Mouse (Mus musculus): Measurements from ENCODE around the gene Pacrg. TPM values are rescaled to one million over a fixed set of nuclear protein-coding genes. Genes with fewer than 3 reads are reported as not detected.

Pacrg gene
- polyA plus RNA-seq (2015; fragmentation: Nextera tagmentation; extraction: Ambion mirVana) = 6.7 and 7.7 TPM in 2 replicates

DNA sequence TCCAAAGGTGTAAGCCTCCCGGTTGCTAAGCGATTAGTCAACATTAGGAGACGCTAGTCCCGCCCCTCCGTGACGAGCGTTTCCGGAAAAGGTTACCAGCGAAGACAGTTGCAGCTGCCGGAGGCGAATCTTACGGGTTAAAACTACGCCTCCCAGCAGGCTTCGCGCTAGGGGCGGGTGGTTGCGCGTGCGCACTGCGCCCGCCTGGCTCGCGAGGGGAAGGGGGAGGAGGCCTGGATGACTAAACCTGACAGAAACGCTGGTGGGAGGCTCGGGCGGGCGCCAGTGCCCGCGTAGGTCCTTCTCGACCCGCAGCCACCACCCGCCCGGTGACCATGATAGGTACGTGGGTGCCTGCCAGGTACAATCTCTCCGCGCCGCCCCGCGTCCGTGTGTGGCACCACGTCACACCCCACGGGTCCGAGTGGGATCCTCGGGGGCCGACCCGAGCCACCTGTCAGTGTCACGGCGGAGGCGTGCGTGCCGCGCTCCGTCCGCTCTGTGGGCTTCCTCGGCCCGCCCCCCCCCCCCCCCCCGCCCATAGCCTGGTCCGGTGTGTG, at the start of gene Pacrg, which contains the start of gene Prkn:
Pacrg (minus strand) TSS at position 164 of the 560 bp plus-strand sequence.
Prkn (plus strand) TSS at position 237 of the 560 bp plus-strand sequence.
- Histone ChIP-seq H3K36me3 (ENCODE audit: control insufficient read depth, insufficient read depth) (no peaks in the 10 kb centered on the region), H3K9me3 (ENCODE audit: control insufficient read depth, low read length) (no peaks in the 10 kb centered on the region), H3K27ac (ENCODE audit: low read length) (peak within 1 kb of the TSS; percentile 61), H3K27me3 (replicated peaks; ENCODE audit: control insufficient read depth, insufficient read depth, low read length) (no peaks in the 10 kb centered on the region), H3K9ac (replicated peaks; ENCODE audit: low read depth, low read length) (peak within 1 kb of the TSS; percentile 88), H3K4me2 (ENCODE audit: low read length) (peak within 1 kb of the TSS; percentile 87), H3K4me3 (replicated peaks; ENCODE audit: low read length) (peak within 1 kb of the TSS; percentile 86), H3K4me1 (replicated peaks; ENCODE audit: control insufficient read depth, insufficient read depth, low read length) (peaks cover 9% of the 10 kb centered on the region)
- WGBS = under 1% methylated on average over 51 of the region's 58 CpGs
- ATAC-seq = peak; percentile 98

DNA sequence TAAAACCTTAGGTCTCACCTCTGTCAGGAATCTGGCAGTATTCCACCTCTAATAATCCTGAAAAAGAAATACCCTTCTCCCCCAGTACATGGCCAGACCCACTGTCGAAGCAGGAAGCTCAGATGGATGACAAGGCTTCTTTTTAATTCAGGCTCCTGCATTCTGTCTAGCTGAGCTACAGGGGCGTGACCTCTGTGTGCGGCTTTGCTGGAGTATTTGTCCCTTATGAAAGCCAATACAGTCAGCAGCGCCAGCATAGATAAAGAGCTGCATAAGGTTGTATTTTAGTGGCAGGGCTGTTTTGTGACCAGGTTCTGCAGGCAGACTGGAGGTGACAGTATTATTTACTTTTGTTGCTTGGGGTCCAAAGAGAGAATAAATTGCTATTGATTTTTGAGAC, 47.8 kb upstream of the Pacrg start:
- no peak overlapping the region for H3K9ac ChIP-seq (replicated peaks; ENCODE audit: low read depth, low read length)
- H3K9me3 ChIP-seq (ENCODE audit: control insufficient read depth, low read length) = no peaks in the 10 kb centered on the region
- no peaks in the 10 kb centered on the region for H3K36me3 ChIP-seq (ENCODE audit: control insufficient read depth, insufficient read depth)
- 16% methylated on average over 4 of the region's 4 CpGs for WGBS
- no peaks in the 10 kb centered on the region for H3K27me3 ChIP-seq (replicated peaks; ENCODE audit: control insufficient read depth, insufficient read depth, low read length)
- H3K4me2 ChIP-seq (ENCODE audit: low read length) = no peak overlapping the region
- no peak overlapping the region for H3K27ac ChIP-seq (ENCODE audit: low read length)
- H3K4me1 ChIP-seq (replicated peaks; ENCODE audit: control insufficient read depth, insufficient read depth, low read length) = no peaks in the 10 kb centered on the region
- no peak for ATAC-seq
- H3K4me3 ChIP-seq (replicated peaks; ENCODE audit: low read length) = no peak overlapping the region

DNA sequence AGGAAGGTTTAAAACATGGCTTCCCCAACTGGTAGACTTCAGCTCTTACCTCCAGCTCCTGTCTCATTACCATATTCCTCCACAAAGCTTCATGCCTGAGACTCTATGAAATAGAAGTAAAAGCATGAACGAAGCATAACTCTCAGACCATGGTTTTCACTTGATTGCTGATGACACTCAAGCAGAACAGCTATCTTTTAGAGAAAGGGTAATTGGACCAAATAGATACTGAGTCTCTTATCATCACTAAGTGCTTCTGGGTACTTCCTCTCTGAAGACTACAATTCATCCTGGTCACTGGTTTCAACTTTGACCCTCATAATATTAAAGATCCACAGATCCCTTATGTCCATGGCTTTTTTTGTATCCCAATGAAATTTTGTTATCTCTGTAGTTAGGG, 42.1 kb upstream of the Pacrg start:
- Histone ChIP-seq H3K9ac (replicated peaks; ENCODE audit: low read depth, low read length) (no peak overlapping the region), H3K36me3 (ENCODE audit: control insufficient read depth, insufficient read depth) (no peaks in the 10 kb centered on the region), H3K4me3 (replicated peaks; ENCODE audit: low read length) (no peak overlapping the region), H3K27ac (ENCODE audit: low read length) (no peak overlapping the region), H3K4me2 (ENCODE audit: low read length) (no peak overlapping the region), H3K27me3 (replicated peaks; ENCODE audit: control insufficient read depth, insufficient read depth, low read length) (no peaks in the 10 kb centered on the region), H3K4me1 (replicated peaks; ENCODE audit: control insufficient read depth, insufficient read depth, low read length) (no peaks in the 10 kb centered on the region), H3K9me3 (ENCODE audit: control insufficient read depth, low read length) (no peaks in the 10 kb centered on the region)
- ATAC-seq = no peak
- 93% methylated on average over 1 of the region's 1 CpGs for WGBS

DNA sequence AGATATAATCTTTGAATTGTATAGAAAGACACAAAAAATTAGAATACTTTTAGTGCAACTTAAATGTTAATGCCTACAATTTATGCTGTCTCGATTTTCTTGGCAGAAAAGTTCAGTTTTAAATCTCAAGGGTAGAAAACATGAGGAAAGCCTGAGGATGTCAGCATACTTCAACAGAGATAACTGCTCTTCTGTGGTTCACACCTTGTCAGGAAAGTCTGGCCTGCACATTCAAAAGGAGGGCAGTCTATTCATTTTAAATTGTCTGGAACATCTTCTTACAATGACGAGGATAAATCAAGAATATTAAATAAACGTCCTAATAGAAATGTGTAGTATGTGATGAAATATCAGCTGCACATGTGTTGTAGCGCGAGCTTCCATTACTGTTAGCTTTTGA, 38.9 kb upstream of the Pacrg start:
- ATAC-seq = no peak
- Histone ChIP-seq H3K36me3 (ENCODE audit: control insufficient read depth, insufficient read depth) (no peaks in the 10 kb centered on the region), H3K4me2 (ENCODE audit: low read length) (no peak overlapping the region), H3K9me3 (ENCODE audit: control insufficient read depth, low read length) (no peaks in the 10 kb centered on the region), H3K4me3 (replicated peaks; ENCODE audit: low read length) (no peak overlapping the region), H3K27ac (ENCODE audit: low read length) (no peak overlapping the region), H3K4me1 (replicated peaks; ENCODE audit: control insufficient read depth, insufficient read depth, low read length) (no peaks in the 10 kb centered on the region), H3K27me3 (replicated peaks; ENCODE audit: control insufficient read depth, insufficient read depth, low read length) (no peaks in the 10 kb centered on the region), H3K9ac (replicated peaks; ENCODE audit: low read depth, low read length) (no peak overlapping the region)
- 88% methylated on average over 5 of the region's 5 CpGs for WGBS

DNA sequence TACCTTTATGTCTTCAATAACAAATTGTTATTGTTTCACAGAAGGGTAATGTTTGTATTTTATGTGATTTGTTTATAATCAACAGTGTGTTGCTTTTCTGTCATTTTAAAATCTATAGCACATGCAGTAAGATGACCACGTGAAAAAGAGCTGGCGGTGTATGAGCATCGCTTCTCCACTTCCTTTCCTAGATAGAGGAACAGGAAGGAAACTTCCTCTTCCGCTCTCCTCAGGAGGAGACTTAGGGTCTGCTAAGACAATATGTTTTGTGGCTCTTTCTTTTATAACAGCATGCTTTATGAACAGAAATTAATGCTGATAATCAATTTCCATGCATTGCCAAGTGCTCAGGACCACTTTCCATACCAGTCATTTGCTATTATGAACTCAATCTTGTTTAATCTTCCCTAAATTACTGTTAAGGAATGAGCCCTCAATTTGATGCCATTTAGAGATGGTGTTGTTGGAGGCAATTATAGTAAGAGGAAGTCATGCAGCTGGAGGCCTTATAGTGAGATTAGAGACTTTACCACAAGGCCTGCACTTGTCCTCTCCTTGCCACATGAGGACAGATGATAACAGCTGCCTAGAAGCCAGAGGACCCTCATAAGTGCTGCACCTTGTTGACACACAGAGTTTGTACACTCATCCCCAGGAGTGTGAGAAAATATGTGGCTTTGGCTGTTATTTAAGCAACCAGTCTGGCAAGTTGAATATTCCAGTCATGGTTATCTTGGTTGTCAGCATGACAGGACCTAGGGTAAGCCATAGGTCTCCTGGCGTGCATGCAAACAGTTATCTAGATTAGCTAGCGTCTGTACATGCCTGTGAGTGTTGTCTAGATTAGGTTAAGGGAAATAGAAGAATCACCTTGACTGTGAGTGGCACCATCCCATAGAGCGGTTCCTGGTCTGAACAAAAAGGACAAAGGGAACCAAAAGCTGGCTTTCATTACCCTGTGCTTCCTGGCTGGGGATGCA, 34.4 kb upstream of the Pacrg start:
- H3K9ac ChIP-seq (replicated peaks; ENCODE audit: low read depth, low read length) = no peak overlapping the region
- 90% methylated on average over 7 of the region's 7 CpGs for WGBS

DNA sequence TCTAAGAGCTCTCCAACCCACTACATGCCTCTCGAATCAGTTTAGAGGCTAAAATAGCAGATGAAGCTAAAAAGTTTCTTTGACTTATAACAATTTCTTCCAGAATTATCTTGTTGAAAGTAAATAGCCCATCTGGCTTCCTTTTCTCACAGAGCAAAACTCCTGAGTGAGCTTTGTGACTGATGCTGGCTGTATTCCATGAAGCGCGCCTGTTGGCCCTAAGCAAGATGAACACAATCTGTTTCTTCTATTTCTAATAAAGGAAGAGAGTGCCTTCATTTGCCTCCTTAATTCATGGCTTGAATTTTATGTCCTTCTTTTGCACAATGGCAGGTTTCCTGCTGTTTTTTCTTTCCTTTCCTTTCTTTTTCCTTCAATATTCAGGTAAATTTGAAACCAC, 14.1 kb upstream of the Pacrg start:
- Histone ChIP-seq H3K9me3 (ENCODE audit: control insufficient read depth, low read length) (no peaks in the 10 kb centered on the region), H3K9ac (replicated peaks; ENCODE audit: low read depth, low read length) (no peak overlapping the region), H3K36me3 (ENCODE audit: control insufficient read depth, insufficient read depth) (no peaks in the 10 kb centered on the region), H3K27ac (ENCODE audit: low read length) (no peak overlapping the region), H3K4me1 (replicated peaks; ENCODE audit: control insufficient read depth, insufficient read depth, low read length) (0 out of 2 replicates have a peak, but pooled peaks cover 2% of the 10 kb centered on the region), H3K27me3 (replicated peaks; ENCODE audit: control insufficient read depth, insufficient read depth, low read length) (no peaks in the 10 kb centered on the region), H3K4me3 (replicated peaks; ENCODE audit: low read length) (no peak overlapping the region), H3K4me2 (ENCODE audit: low read length) (no peak overlapping the region)
- WGBS = 53% methylated on average over 3 of the region's 3 CpGs
- ATAC-seq = no peak

More for the DNA sequence above, 34.4 kb upstream of the Pacrg start:
- H3K4me2 ChIP-seq (ENCODE audit: low read length) = no peak overlapping the region
- no peak for ATAC-seq
- no peaks in the 10 kb centered on the region for H3K4me1 ChIP-seq (replicated peaks; ENCODE audit: control insufficient read depth, insufficient read depth, low read length)
- H3K36me3 ChIP-seq (ENCODE audit: control insufficient read depth, insufficient read depth) = no peaks in the 10 kb centered on the region
- no peak overlapping the region for H3K4me3 ChIP-seq (replicated peaks; ENCODE audit: low read length)
- H3K9me3 ChIP-seq (ENCODE audit: control insufficient read depth, low read length) = no peaks in the 10 kb centered on the region
- no peaks in the 10 kb centered on the region for H3K27me3 ChIP-seq (replicated peaks; ENCODE audit: control insufficient read depth, insufficient read depth, low read length)
- no peak overlapping the region for H3K27ac ChIP-seq (ENCODE audit: low read length)

DNA sequence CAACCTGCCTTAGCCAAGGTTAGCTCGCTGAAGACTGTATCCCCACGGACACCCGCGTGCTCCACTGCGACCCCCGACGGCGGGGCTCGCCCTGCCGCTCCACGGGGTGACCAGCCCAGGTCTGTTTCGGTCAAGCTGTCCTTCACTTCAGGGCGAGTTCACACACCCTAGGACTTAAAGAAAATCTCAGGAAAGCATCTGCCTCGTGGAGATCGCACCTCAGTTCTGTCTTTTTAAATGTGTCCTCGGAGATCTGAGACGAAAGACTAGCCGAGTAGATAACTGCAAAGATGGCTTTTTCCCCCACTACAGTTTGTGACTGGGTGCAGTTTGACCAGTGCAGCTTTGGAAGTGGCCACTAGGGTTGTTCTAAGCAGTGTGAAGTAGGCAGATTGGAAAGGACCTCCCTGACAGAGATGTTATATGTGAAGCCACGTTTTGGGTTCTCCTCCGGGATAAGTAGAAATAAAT, 655 bp upstream of the Pacrg start:
- H3K27me3 ChIP-seq (replicated peaks; ENCODE audit: control insufficient read depth, insufficient read depth, low read length) = no peaks in the 10 kb centered on the region
- WGBS = 2% methylated on average over 20 of the region's 20 CpGs
- H3K4me2 ChIP-seq (ENCODE audit: low read length) = peak overlapping the region; percentile 87
- peak overlapping the region; percentile 88 for H3K9ac ChIP-seq (replicated peaks; ENCODE audit: low read depth, low read length)
- no peaks in the 10 kb centered on the region for H3K9me3 ChIP-seq (ENCODE audit: control insufficient read depth, low read length)
- H3K36me3 ChIP-seq (ENCODE audit: control insufficient read depth, insufficient read depth) = no peaks in the 10 kb centered on the region
- ATAC-seq = peak; percentile 41
- H3K4me3 ChIP-seq (replicated peaks; ENCODE audit: low read length) = peak overlapping the region; percentile 86
- H3K27ac ChIP-seq (ENCODE audit: low read length) = no peak overlapping the region
- peaks cover 9% of the 10 kb centered on the region for H3K4me1 ChIP-seq (replicated peaks; ENCODE audit: control insufficient read depth, insufficient read depth, low read length)

DNA sequence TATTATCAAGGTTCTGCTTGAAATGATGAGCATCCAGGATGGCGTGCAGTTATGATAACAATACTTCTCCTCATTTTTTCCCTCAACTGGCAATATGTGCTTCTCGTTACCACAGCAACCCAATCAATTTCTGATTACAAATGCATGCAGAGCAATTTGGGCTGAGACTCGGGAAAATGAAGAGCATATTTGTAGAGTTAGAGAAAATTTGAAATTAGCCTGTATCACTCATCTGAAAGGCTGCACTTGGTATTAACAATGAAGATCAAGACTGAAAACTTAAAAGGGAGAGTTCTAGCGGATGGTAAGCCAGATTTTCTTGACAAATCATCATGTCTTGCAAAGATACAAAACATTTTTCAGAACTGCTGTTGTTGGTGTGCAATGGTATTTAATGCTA, 21.1 kb downstream of the Pacrg start:
- Histone ChIP-seq H3K4me3 (replicated peaks; ENCODE audit: low read length) (no peak overlapping the region), H3K27me3 (replicated peaks; ENCODE audit: control insufficient read depth, insufficient read depth, low read length) (no peaks in the 10 kb centered on the region), H3K36me3 (ENCODE audit: control insufficient read depth, insufficient read depth) (no peaks in the 10 kb centered on the region), H3K4me2 (ENCODE audit: low read length) (no peak overlapping the region), H3K27ac (ENCODE audit: low read length) (no peak overlapping the region), H3K9ac (replicated peaks; ENCODE audit: low read depth, low read length) (no peak overlapping the region), H3K4me1 (replicated peaks; ENCODE audit: control insufficient read depth, insufficient read depth, low read length) (no peaks in the 10 kb centered on the region), H3K9me3 (ENCODE audit: control insufficient read depth, low read length) (no peaks in the 10 kb centered on the region)
- 68% methylated on average over 4 of the region's 4 CpGs for WGBS
- no peak for ATAC-seq

DNA sequence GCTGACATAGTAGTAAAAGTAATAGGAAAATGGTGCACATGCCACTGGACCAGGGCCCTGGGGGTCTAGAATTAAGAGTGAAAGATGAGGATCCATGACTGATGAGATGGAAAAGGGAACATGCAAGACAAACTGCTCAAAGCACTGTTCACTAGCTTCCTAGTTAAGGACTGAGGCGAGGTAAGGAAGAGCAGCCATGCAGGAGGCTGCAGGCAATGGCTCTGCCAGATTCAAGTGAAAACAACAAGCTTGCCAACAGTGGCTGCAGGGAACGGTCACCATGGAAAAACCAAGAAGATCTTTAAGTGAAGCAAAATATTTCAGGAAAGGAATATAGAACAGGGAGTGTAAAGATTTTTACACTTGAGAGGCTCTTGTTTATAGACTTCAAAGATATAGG, 31.5 kb downstream of the Pacrg start:
- Histone ChIP-seq H3K9me3 (ENCODE audit: control insufficient read depth, low read length) (no peaks in the 10 kb centered on the region), H3K4me1 (replicated peaks; ENCODE audit: control insufficient read depth, insufficient read depth, low read length) (peaks cover 9% of the 10 kb centered on the region), H3K27ac (ENCODE audit: low read length) (no peak overlapping the region), H3K27me3 (replicated peaks; ENCODE audit: control insufficient read depth, insufficient read depth, low read length) (no peaks in the 10 kb centered on the region), H3K9ac (replicated peaks; ENCODE audit: low read depth, low read length) (no peak overlapping the region), H3K36me3 (ENCODE audit: control insufficient read depth, insufficient read depth) (no peaks in the 10 kb centered on the region), H3K4me2 (ENCODE audit: low read length) (no peak overlapping the region), H3K4me3 (replicated peaks; ENCODE audit: low read length) (no peak overlapping the region)
- 59% methylated on average over 2 of the region's 2 CpGs for WGBS
- no peak for ATAC-seq

All from forebrain, embryonic 16.5 days (tissue).